Mouse (Mus musculus): Measurements from ENCODE around the gene Gm10271. TPM values are rescaled to one million over a fixed set of nuclear protein-coding genes. Genes with fewer than 3 reads are reported as not detected.

The Gm10271 gene
- polyA plus RNA-seq, 1 experiment, result not detected

DNA sequence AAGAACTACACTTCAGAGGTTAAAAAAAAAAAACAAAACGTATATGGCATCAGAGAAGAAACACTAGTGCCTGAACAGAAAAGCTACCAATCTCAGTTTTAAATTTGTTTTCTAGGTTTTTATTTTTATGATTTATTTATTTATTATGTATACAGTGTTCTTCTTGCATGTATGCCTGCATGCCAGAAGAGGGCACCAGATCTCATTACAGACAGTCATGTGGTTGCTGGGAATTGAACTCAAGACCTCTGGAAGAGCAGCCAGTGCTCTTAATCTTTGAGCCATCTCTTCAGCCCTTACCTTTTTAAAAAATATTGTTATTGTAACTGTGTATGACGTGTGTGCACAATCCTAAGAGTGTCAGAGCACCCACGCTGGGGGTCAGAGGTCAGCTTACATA lies 28.3 kb downstream of the Gm10271 start:
- Histone ChIP-seq H3K4me1 (ENCODE audit: control insufficient read depth, insufficient read depth, low read length) (no peaks in the 10 kb centered on the region), H3K4me3 (ENCODE audit: insufficient read depth, low read length) (no peak overlapping the region), H3K27ac (ENCODE audit: insufficient read depth, low read length) (no peak overlapping the region)
- TF ChIP-seq POLR2A (IDR thresholded peaks at IDR 0.05; ENCODE audit: low read depth, low read length) (no peak), CTCF (IDR thresholded peaks at IDR 0.05; ENCODE audit: borderline replicate concordance, insufficient read depth, low read length) (no peak)

- peak; percentile 41; the same call in 1 of the 2 replicates for TF ChIP-seq CTCF (IDR thresholded peaks at IDR 0.05; ENCODE audit: borderline replicate concordance, insufficient read depth, low read length)
- no peak for TF ChIP-seq POLR2A (IDR thresholded peaks at IDR 0.05; ENCODE audit: low read depth, low read length)
- Histone ChIP-seq H3K4me1 (ENCODE audit: control insufficient read depth, insufficient read depth, low read length) (no peaks in the 10 kb centered on the region), H3K4me3 (ENCODE audit: insufficient read depth, low read length) (no peak overlapping the region), H3K27ac (ENCODE audit: insufficient read depth, low read length) (no peak overlapping the region)
These were observed 29.4 kb downstream of the Gm10271 start for GRCm38 (mm10) chr10:116943025-116943424.

- 0 out of 2 replicates have a peak, but pooled peaks cover 4% of the 10 kb centered on the region for H3K4me1 ChIP-seq (ENCODE audit: control insufficient read depth, insufficient read depth, low read length)
- TF ChIP-seq POLR2A (IDR thresholded peaks at IDR 0.05; ENCODE audit: low read depth, low read length), result no peak
- no peak for TF ChIP-seq CTCF (IDR thresholded peaks at IDR 0.05; ENCODE audit: borderline replicate concordance, insufficient read depth, low read length)
- H3K27ac ChIP-seq (ENCODE audit: insufficient read depth, low read length), result no peak overlapping the region
These were observed 37.4 kb downstream of the Gm10271 start for GRCm38 (mm10) chr10:116935028-116935427.

DNA sequence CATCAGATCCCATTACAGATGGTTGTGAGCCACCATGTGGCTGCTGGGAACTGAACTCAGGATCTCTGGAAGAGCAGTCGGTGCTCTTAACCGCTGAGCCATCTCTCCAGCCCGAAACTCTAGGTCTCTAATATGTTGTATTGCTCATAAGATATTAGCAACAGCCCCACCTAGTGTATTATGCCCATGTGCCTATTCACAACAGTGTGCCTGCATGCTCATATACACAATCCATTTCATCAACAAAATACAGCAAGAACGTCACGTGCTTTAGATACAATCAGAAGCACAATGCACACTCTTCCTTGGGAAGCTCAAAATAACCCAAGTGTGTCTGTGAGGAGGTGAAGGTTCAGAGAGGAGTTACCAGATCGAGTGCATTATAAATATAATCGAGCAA lies 38.6 kb downstream of the Gm10271 start:
- Histone ChIP-seq H3K27ac (ENCODE audit: insufficient read depth, low read length) (no peak overlapping the region), H3K4me3 (ENCODE audit: insufficient read depth, low read length) (no peak overlapping the region), H3K4me1 (ENCODE audit: control insufficient read depth, insufficient read depth, low read length) (peaks cover 10% of the 10 kb centered on the region; the same call in 1 of the 2 replicates)
- TF ChIP-seq CTCF (IDR thresholded peaks at IDR 0.05; ENCODE audit: borderline replicate concordance, insufficient read depth, low read length) (no peak), POLR2A (IDR thresholded peaks at IDR 0.05; ENCODE audit: low read depth, low read length) (no peak)

More at GRCm38 (mm10) chr10:116935028-116935427, 37.4 kb downstream of the Gm10271 start:
- H3K4me3 ChIP-seq (ENCODE audit: insufficient read depth, low read length), result no peak overlapping the region

DNA sequence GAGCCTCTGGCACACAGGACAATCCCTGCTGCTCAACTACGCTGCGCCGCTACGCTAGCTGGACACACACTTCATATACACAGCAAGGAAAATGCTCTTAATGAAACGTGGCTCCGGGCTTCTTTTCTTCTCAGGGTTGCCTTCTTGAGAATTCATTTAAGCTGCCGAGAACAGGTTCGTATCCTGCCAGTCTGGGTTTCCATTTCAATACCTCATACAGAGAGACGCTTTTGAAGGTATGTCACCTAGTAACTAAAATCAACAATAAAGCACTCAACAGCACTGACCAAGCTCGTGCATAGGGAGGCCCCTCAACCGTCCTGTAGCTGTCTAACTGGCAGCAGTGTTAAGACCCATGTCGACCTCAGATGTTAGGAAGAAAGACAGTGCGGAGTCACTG lies 40.0 kb downstream of the Gm10271 start:
- Histone ChIP-seq H3K4me3 (ENCODE audit: insufficient read depth, low read length) (no peak overlapping the region), H3K27ac (ENCODE audit: insufficient read depth, low read length) (no peak overlapping the region), H3K4me1 (ENCODE audit: control insufficient read depth, insufficient read depth, low read length) (peaks cover 10% of the 10 kb centered on the region; the same call in 1 of the 2 replicates)
- TF ChIP-seq CTCF (IDR thresholded peaks at IDR 0.05; ENCODE audit: borderline replicate concordance, insufficient read depth, low read length) (no peak), POLR2A (IDR thresholded peaks at IDR 0.05; ENCODE audit: low read depth, low read length) (no peak)

DNA sequence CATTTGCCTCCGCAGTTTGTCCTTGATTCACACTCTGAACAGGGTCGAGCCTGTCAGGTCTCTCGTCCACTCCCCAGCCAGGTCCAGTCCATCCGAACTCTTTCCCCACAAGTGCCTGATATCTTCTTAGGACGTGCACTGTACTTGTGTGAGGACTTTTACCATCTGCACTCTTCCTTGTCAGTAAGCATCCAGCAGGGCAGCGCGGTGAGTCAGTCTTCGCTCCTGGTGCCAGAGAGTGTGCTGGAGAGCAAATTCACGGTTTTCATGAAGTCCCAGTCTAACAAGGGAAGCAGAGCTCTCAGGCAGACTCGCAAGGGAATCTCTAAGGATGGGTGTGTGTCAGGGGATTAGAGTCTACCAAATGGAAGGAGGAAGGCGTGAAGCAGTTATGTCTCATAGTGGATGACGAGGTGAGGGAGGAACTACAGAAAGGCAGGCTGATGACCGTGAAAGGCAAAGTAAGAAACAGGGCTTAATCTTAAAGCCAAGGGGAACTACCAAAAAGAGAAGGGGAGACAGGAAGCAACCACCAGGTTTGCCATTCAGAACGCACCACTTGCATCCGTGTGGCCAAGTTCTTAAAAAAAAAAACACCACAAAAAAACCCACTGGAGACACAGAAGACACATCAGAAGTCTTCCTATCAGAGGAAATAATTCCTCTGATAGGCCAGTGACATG lies 40.8 kb downstream of the Gm10271 start:
- Histone ChIP-seq H3K27ac (ENCODE audit: insufficient read depth, low read length) (no peak overlapping the region), H3K4me1 (ENCODE audit: control insufficient read depth, insufficient read depth, low read length) (peaks cover 10% of the 10 kb centered on the region; the same call in 1 of the 2 replicates), H3K4me3 (ENCODE audit: insufficient read depth, low read length) (no peak overlapping the region)
- no peak for TF ChIP-seq POLR2A (IDR thresholded peaks at IDR 0.05; ENCODE audit: low read depth, low read length)
- TF ChIP-seq CTCF (IDR thresholded peaks at IDR 0.05; ENCODE audit: borderline replicate concordance, insufficient read depth, low read length), result no peak

DNA sequence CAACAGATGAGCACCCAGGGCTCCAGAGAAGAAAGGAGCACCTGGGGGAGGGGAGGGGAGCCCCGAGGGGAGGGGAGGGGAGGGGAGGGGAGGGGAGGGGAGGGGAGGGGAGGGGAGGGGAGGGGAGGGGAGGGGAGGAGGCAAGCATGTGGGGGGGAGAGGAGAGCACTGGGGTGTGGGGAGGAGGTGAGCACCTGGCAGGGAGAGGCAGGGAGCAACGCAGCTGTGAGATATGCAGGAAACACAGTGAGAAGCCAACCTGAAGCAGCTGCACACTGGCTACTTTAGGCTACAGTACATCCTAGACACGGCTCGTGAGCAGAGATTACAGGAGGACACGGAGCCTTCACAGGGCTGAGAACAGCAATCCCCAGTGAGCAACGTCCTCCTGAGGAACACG lies 41.5 kb downstream of the Gm10271 start:
- TF ChIP-seq POLR2A (IDR thresholded peaks at IDR 0.05; ENCODE audit: low read depth, low read length) (no peak), CTCF (IDR thresholded peaks at IDR 0.05; ENCODE audit: borderline replicate concordance, insufficient read depth, low read length) (no peak)
- H3K27ac ChIP-seq (ENCODE audit: insufficient read depth, low read length), result no peak overlapping the region
- no peak overlapping the region for H3K4me3 ChIP-seq (ENCODE audit: insufficient read depth, low read length)
- H3K4me1 ChIP-seq (ENCODE audit: control insufficient read depth, insufficient read depth, low read length), result peaks cover 10% of the 10 kb centered on the region; the same call in 1 of the 2 replicates

GRCm38 (mm10) chr10:116930506-116930905 lies 41.9 kb downstream of the Gm10271 start:
- peaks cover 10% of the 10 kb centered on the region; the same call in 1 of the 2 replicates for H3K4me1 ChIP-seq (ENCODE audit: control insufficient read depth, insufficient read depth, low read length)
- H3K27ac ChIP-seq (ENCODE audit: insufficient read depth, low read length), result no peak overlapping the region
- no peak for TF ChIP-seq POLR2A (IDR thresholded peaks at IDR 0.05; ENCODE audit: low read depth, low read length)
- no peak for TF ChIP-seq CTCF (IDR thresholded peaks at IDR 0.05; ENCODE audit: borderline replicate concordance, insufficient read depth, low read length)
- H3K4me3 ChIP-seq (ENCODE audit: insufficient read depth, low read length), result no peak overlapping the region

- peaks cover 10% of the 10 kb centered on the region; the same call in 1 of the 2 replicates for H3K4me1 ChIP-seq (ENCODE audit: control insufficient read depth, insufficient read depth, low read length)
- no peak overlapping the region for H3K4me3 ChIP-seq (ENCODE audit: insufficient read depth, low read length)
- TF ChIP-seq POLR2A (IDR thresholded peaks at IDR 0.05; ENCODE audit: low read depth, low read length) (no peak), CTCF (IDR thresholded peaks at IDR 0.05; ENCODE audit: borderline replicate concordance, insufficient read depth, low read length) (no peak)
- no peak overlapping the region for H3K27ac ChIP-seq (ENCODE audit: insufficient read depth, low read length)
These were observed 43.6 kb downstream of the Gm10271 start for GRCm38 (mm10) chr10:116928826-116929225.

- H3K27ac ChIP-seq (ENCODE audit: insufficient read depth, low read length), result no peak overlapping the region
- no peak overlapping the region for H3K4me3 ChIP-seq (ENCODE audit: insufficient read depth, low read length)
- H3K4me1 ChIP-seq (ENCODE audit: control insufficient read depth, insufficient read depth, low read length), result peaks cover 10% of the 10 kb centered on the region; the same call in 1 of the 2 replicates
- TF ChIP-seq POLR2A (IDR thresholded peaks at IDR 0.05; ENCODE audit: low read depth, low read length) (no peak), CTCF (IDR thresholded peaks at IDR 0.05; ENCODE audit: borderline replicate concordance, insufficient read depth, low read length) (no peak)
These were observed 45.8 kb downstream of the Gm10271 start for GRCm38 (mm10) chr10:116926428-116927113.

Data from embryonic fibroblast, embryonic 13.5 days (primary cell).